Mouse (Mus musculus): ENCODE measurements around the gene Polr2j. TPM values are rescaled to one million over a fixed set of nuclear protein-coding genes. Genes with fewer than 3 reads are reported as not detected.
A peak's percentile ranks its signal among the peaks of the same experiment; 100 is the strongest.

Polr2j gene
- polyA plus RNA-seq (2012; rRNA removed) (94.0 and 101 TPM in 2 replicates), polyA plus RNA-seq (2014; fragmentation: Nextera tagmentation; extraction: Ambion mirVana) (160 and 167 TPM in 2 replicates)

GRCm38 (mm10) chr5:136115891-136116783 lies at the start of gene Polr2j:
Gene Polr2j (plus strand): TSS chr5:136116631.
- H3K9me3 ChIP-seq (ENCODE audit: control insufficient read depth, low read length), result no peaks in the 10 kb centered on the region
- peaks cover 3 to 13% of the 10 kb centered on the region in 2 experiments; a peak in 3 of 4 replicates for H3K4me1 ChIP-seq (replicated peaks; ENCODE audit: control insufficient read depth in 2 of 2, insufficient read depth in 2 of 2, low read length in 1 of 2)
- peak; percentile 95 for ATAC-seq (ENCODE audit: insufficient read depth)
- peak; percentile 91 to 93 (median 93) for DNase-seq (ENCODE audit: low read depth in 3 of 3, low spot score in 3 of 3)
- H3K36me3 ChIP-seq (replicated peaks; ENCODE audit: control insufficient read depth, insufficient read depth, low read depth), result peaks cover 13% of the 10 kb centered on the region
- WGBS (ENCODE audit: insufficient replicate concordance), result 3% methylated on average over 42 of the region's 42 CpGs
- peak within 1 kb of the TSS; percentile 76 to 94 for H3K4me3 ChIP-seq (ENCODE audit: insufficient read depth in 1 of 2, low read depth in 2 of 2, low read length in 2 of 2)
- no peaks in the 10 kb centered on the region for H3K27me3 ChIP-seq (ENCODE audit: control insufficient read depth, insufficient read depth, low read length)
- no peak for TF ChIP-seq EP300 (IDR thresholded peaks at IDR 0.05; ENCODE audit: low read depth)
- TF ChIP-seq CTCF (IDR thresholded peaks at IDR 0.05; ENCODE audit: low read depth), result peak; percentile 99
- H3K9ac ChIP-seq (replicated peaks), result peak within 1 kb of the TSS; percentile 72
- peak within 1 kb of the TSS; percentile 93 for H3K4me2 ChIP-seq (ENCODE audit: low read depth)
- no peak within 1 kb of the TSS for H3K27ac ChIP-seq

DNA sequence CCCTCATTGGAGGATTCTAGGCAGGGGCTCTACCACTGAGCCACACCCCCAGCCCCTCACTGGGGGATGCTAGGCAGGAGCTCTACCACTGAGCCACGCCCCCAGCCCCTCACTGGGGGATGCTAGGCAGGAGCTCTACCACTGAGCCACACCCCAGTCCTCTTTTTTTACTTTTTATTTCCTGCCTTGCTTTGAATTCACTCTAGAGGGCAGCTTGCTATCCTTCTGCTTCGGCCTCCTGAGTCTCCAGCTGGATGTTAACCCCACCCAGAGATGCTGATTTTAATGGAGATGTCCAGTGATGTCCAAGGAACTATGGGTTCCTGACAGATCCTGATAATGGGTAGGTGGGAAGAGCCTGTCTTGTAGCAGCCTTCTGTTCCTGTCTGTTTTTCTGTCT lies 47.0 kb upstream of the Polr2j start:
- TF ChIP-seq CTCF (IDR thresholded peaks at IDR 0.05; ENCODE audit: low read depth), result no peak
- no peak for TF ChIP-seq EP300 (IDR thresholded peaks at IDR 0.05; ENCODE audit: low read depth)
- whole genome bisulfite sequencing (ENCODE audit: insufficient replicate concordance), result 41% methylated on average over 2 of the region's 2 CpGs

DNA sequence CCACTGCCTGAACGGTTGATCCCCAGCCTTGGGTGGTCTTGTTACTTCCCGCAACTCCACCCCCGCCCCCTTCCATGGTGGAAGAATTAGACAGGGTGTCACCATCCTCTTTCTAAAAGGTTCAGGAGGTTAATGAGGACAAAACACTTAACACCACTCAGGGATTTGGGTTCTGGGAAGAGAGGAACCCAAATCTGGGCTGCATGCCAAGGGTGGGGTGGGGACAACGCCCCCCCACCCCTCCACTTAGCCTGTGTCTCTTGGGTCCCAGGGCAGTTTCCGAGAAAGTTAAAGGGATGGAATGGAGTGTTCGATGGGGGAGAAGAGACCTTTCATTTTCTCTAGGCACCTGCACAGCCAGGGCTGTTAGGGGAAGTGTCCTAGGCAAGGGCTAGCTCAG lies 43.4 kb upstream of the Polr2j start:
- Histone ChIP-seq H3K27me3 (ENCODE audit: control insufficient read depth, insufficient read depth, low read length) (no peaks in the 10 kb centered on the region), H3K36me3 (replicated peaks; ENCODE audit: control insufficient read depth, insufficient read depth, low read depth) (no peaks in the 10 kb centered on the region), H3K27ac (no peak overlapping the region), H3K9ac (replicated peaks) (no peak overlapping the region), H3K9me3 (ENCODE audit: control insufficient read depth, low read length) (no peaks in the 10 kb centered on the region), H3K4me2 (ENCODE audit: low read depth) (no peak overlapping the region), H3K4me3 (ENCODE audit: insufficient read depth in 1 of 2, low read depth in 2 of 2, low read length in 2 of 2) (no peak overlapping the region), H3K4me1 (replicated peaks; ENCODE audit: control insufficient read depth in 2 of 2, insufficient read depth in 2 of 2, low read length in 1 of 2) (no peaks in the 10 kb centered on the region)
- ATAC-seq (ENCODE audit: insufficient read depth) (no peak), DNase-seq (ENCODE audit: low read depth in 3 of 3, low spot score in 3 of 3) (no peak)
- TF ChIP-seq CTCF (IDR thresholded peaks at IDR 0.05; ENCODE audit: low read depth) (no peak), EP300 (IDR thresholded peaks at IDR 0.05; ENCODE audit: low read depth) (no peak)
- WGBS (ENCODE audit: insufficient replicate concordance), result 57% methylated on average over 6 of the region's 6 CpGs

More for the DNA sequence above, 47.0 kb upstream of the Polr2j start:
- no peak overlapping the region for H3K4me3 ChIP-seq (ENCODE audit: insufficient read depth in 1 of 2, low read depth in 2 of 2, low read length in 2 of 2)
- DNase-seq (ENCODE audit: low read depth in 3 of 3, low spot score in 3 of 3) (no peak), ATAC-seq (ENCODE audit: insufficient read depth) (no peak)
- H3K9me3 ChIP-seq (ENCODE audit: control insufficient read depth, low read length), result no peaks in the 10 kb centered on the region
- no peak overlapping the region for H3K27ac ChIP-seq
- H3K36me3 ChIP-seq (replicated peaks; ENCODE audit: control insufficient read depth, insufficient read depth, low read depth), result no peaks in the 10 kb centered on the region
- H3K9ac ChIP-seq (replicated peaks), result no peak overlapping the region
- H3K27me3 ChIP-seq (ENCODE audit: control insufficient read depth, insufficient read depth, low read length), result no peaks in the 10 kb centered on the region
- no peaks in the 10 kb centered on the region for H3K4me1 ChIP-seq (replicated peaks; ENCODE audit: control insufficient read depth in 2 of 2, insufficient read depth in 2 of 2, low read length in 1 of 2)
- no peak overlapping the region for H3K4me2 ChIP-seq (ENCODE audit: low read depth)

- Histone ChIP-seq H3K36me3 (replicated peaks; ENCODE audit: control insufficient read depth, insufficient read depth, low read depth) (no peaks in the 10 kb centered on the region), H3K9me3 (ENCODE audit: control insufficient read depth, low read length) (no peaks in the 10 kb centered on the region), H3K27me3 (ENCODE audit: control insufficient read depth, insufficient read depth, low read length) (no peaks in the 10 kb centered on the region), H3K27ac (no peak overlapping the region), H3K4me1 (replicated peaks; ENCODE audit: control insufficient read depth in 2 of 2, insufficient read depth in 2 of 2, low read length in 1 of 2) (no peaks in the 10 kb centered on the region), H3K9ac (replicated peaks) (no peak overlapping the region), H3K4me3 (ENCODE audit: insufficient read depth in 1 of 2, low read depth in 2 of 2, low read length in 2 of 2) (no peak overlapping the region), H3K4me2 (ENCODE audit: low read depth) (no peak overlapping the region)
- DNase-seq (ENCODE audit: low read depth in 3 of 3, low spot score in 3 of 3) (no peak), ATAC-seq (ENCODE audit: insufficient read depth) (no peak)
- 52% methylated on average over 11 of the region's 11 CpGs for WGBS (ENCODE audit: insufficient replicate concordance)
- no peak for TF ChIP-seq EP300 (IDR thresholded peaks at IDR 0.05; ENCODE audit: low read depth)
- TF ChIP-seq CTCF (IDR thresholded peaks at IDR 0.05; ENCODE audit: low read depth), result no peak
Measured at GRCm38 (mm10) chr5:136073526-136073925, 42.9 kb upstream of the Polr2j start.

DNA sequence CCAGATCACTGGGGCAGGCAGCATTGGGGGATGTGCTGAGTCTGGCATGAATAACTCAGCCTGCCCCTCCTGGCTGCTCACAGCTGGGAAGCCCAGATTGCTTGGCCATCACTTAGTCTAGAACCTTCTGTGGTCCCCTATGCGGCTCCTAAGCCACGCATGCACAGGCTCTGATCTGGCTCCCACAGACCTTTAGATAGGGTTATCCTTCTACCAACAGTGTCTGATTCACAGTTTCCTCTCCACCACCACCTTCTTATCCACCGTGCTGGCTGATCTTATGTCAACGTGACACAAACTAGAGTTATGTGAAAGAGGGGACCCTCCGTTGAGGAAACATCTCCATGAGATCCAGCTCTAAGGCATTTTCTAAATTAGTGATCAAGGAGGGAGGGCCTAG lies 41.4 kb upstream of the Polr2j start:
- H3K4me1 ChIP-seq (replicated peaks; ENCODE audit: control insufficient read depth in 2 of 2, insufficient read depth in 2 of 2, low read length in 1 of 2), result no peaks in the 10 kb centered on the region
- ATAC-seq (ENCODE audit: insufficient read depth) (no peak), DNase-seq (ENCODE audit: low read depth in 3 of 3, low spot score in 3 of 3) (no peak)
- H3K9ac ChIP-seq (replicated peaks), result no peak overlapping the region
- no peak overlapping the region for H3K27ac ChIP-seq
- no peak for TF ChIP-seq EP300 (IDR thresholded peaks at IDR 0.05; ENCODE audit: low read depth)
- TF ChIP-seq CTCF (IDR thresholded peaks at IDR 0.05; ENCODE audit: low read depth), result no peak
- no peaks in the 10 kb centered on the region for H3K9me3 ChIP-seq (ENCODE audit: control insufficient read depth, low read length)
- H3K27me3 ChIP-seq (ENCODE audit: control insufficient read depth, insufficient read depth, low read length), result no peaks in the 10 kb centered on the region
- no peak overlapping the region for H3K4me3 ChIP-seq (ENCODE audit: insufficient read depth in 1 of 2, low read depth in 2 of 2, low read length in 2 of 2)
- WGBS (ENCODE audit: insufficient replicate concordance), result 33% methylated on average over 5 of the region's 5 CpGs
- H3K4me2 ChIP-seq (ENCODE audit: low read depth), result no peak overlapping the region
- H3K36me3 ChIP-seq (replicated peaks; ENCODE audit: control insufficient read depth, insufficient read depth, low read depth), result no peaks in the 10 kb centered on the region

Data from liver, embryonic 14.5 days (tissue).